Mouse (Mus musculus): ENCODE measurements around the gene Tgm1. TPM values are rescaled to one million over a fixed set of nuclear protein-coding genes. Genes with fewer than 3 reads are reported as not detected.

Tgm1 gene
- polyA plus RNA-seq (2017; shearing (Covaris generic)): not detected

GRCm38 (mm10) chr14:55713729-55714122 is at the start of gene Tgm1:
Tgm1 (minus strand) TSS chr14:55713926.
- no peak for ATAC-seq

GRCm38 (mm10) chr14:55763166-55763565 is 49.4 kb upstream of the Tgm1 start:
- ATAC-seq: no peak

GRCm38 (mm10) chr14:55762001-55762821 is 48.5 kb upstream of the Tgm1 start:
- no peak for ATAC-seq

GRCm38 (mm10) chr14:55761163-55761562 is 47.4 kb upstream of the Tgm1 start, which contains the start of gene Ltb4r2:
Ltb4r2 (plus strand) TSS chr14:55761428.
- no peak for ATAC-seq

GRCm38 (mm10) chr14:55760156-55760555 is 46.4 kb upstream of the Tgm1 start:
- peak; percentile 75 for ATAC-seq

GRCm38 (mm10) chr14:55758363-55758784 is 44.6 kb upstream of the Tgm1 start, which contains the start of gene Cideb:
Cideb (minus strand) TSS chr14:55758458.
- peak; percentile 54 for ATAC-seq

- ATAC-seq: no peak
These were observed 43.8 kb upstream of the Tgm1 start for GRCm38 (mm10) chr14:55757566-55757965.

GRCm38 (mm10) chr14:55747051-55747847 is 33.5 kb upstream of the Tgm1 start:
- ATAC-seq: no peak

- ATAC-seq: peak; percentile 28
These were observed 32.1 kb upstream of the Tgm1 start for GRCm38 (mm10) chr14:55745861-55746237.

GRCm38 (mm10) chr14:55745180-55745860 is 31.6 kb upstream of the Tgm1 start, which contains the start of the genes Dhrs1 and Nop9:
Dhrs1 (minus strand) TSS chr14:55745690.
Nop9 (plus strand) TSS chr14:55745693.
- ATAC-seq: peak; percentile 74

- ATAC-seq: peak; percentile 84
These were observed 30.0 kb upstream of the Tgm1 start for GRCm38 (mm10) chr14:55743711-55744110.

- no peak for ATAC-seq
These were observed 23.5 kb upstream of the Tgm1 start for GRCm38 (mm10) chr14:55737086-55737687.

GRCm38 (mm10) chr14:55735758-55736157 is 22.0 kb upstream of the Tgm1 start:
- no peak for ATAC-seq

- no peak for ATAC-seq
These were observed 21.6 kb upstream of the Tgm1 start for GRCm38 (mm10) chr14:55735334-55735733.

GRCm38 (mm10) chr14:55734869-55735268 is 21.1 kb upstream of the Tgm1 start:
- ATAC-seq: no peak

GRCm38 (mm10) chr14:55733889-55734288 is 20.2 kb upstream of the Tgm1 start:
- ATAC-seq: no peak

- ATAC-seq: no peak
These were observed 16.9 kb upstream of the Tgm1 start for GRCm38 (mm10) chr14:55730531-55731032.

- no peak for ATAC-seq
These were observed 16.4 kb upstream of the Tgm1 start for GRCm38 (mm10) chr14:55730116-55730515.

GRCm38 (mm10) chr14:55727889-55728685 is 14.4 kb upstream of the Tgm1 start:
- ATAC-seq: no peak

GRCm38 (mm10) chr14:55726261-55726660 is 12.5 kb upstream of the Tgm1 start:
- ATAC-seq: no peak

GRCm38 (mm10) chr14:55724411-55724871 is 10.7 kb upstream of the Tgm1 start:
- ATAC-seq: peak; percentile 83
